Mouse (Mus musculus) E14TG2a.4 (cell line): ENCODE measurements around the gene Polr1b.

Source experiments
- CTCF ChIP-seq: conservative IDR thresholded peaks from 2 replicates; pipeline ENCODE4 v1.5.1; 2014; ENCODE audit warnings: low read length
- NANOG ChIP-seq: IDR thresholded peaks from 2 replicates; pipeline ENCODE4 v1.6.1; 2014; ENCODE audit warnings: borderline replicate concordance, low read length, mixed read lengths
- POU5F1 ChIP-seq: IDR thresholded peaks from 2 replicates; pipeline ENCODE4 v1.6.1; 2014; ENCODE audit warnings: low read length, borderline replicate concordance

DNA sequence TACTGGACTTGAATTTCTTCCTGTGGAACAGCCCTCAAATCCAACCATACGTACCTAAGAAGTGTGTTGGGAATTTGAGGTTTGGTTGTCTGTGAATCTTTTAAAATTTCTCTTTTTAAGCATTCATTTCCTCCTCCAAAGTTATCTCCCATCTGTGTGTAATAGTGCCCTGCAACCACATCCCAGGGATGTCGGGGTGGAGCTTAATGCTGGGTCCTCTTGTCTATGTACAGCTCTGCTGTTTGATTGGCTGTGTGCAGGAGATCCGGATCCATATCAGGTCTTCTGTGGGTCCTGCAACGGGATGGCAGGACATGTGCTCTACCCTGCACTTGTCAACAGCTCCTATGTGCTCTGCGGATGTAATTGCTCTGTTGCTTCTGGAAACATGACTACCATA is 64.0 kb downstream of the Polr1b start:
- no peak for TF ChIP-seq CTCF
- TF ChIP-seq POU5F1: no peak
- TF ChIP-seq NANOG: no peak
